Mouse (Mus musculus) spleen, adult 2 months (tissue): Measurements from ENCODE around the gene Anln. TPM values are rescaled to one million over a fixed set of nuclear protein-coding genes. Genes with fewer than 3 reads are reported as not detected.
"Not testable (repeated sequence)": the region's sequence is repeated elsewhere in the genome, so short reads cannot be mapped to it uniquely, and the experiment has no call there.

Source experiments
- DNase-seq, 2 experiments: peaks; one replicate each; pipeline versions ENCODE4 v3.0.0 to v3.0.0-alpha.2; 2012 to 2021; ENCODE audit warnings: low spot score in 2 of 2, low read depth in 1 of 2
- H3K27ac ChIP-seq: fragments of 200-500 bp; 2 replicates; pipeline ENCODE4 v1.5.1; 2012; ENCODE audit warnings: low read length, inconsistent platforms; ENCODE audit not compliant: insufficient read depth
- H3K27me3 ChIP-seq: fragments of 200-500 bp; 2 replicates; pipeline ENCODE4 v1.6.1; 2012; ENCODE audit warnings: mild to moderate bottlenecking, moderate library complexity, low read length, inconsistent platforms; ENCODE audit not compliant: control insufficient read depth, insufficient read depth
- H3K36me3 ChIP-seq: fragments of 200-500 bp; 2 replicates; pipeline ENCODE4 v1.6.1; 2012; ENCODE audit warnings: mild to moderate bottlenecking, low read length, inconsistent platforms; ENCODE audit not compliant: control insufficient read depth, insufficient read depth
- H3K4me1 ChIP-seq: fragments of 200-500 bp; 2 replicates; pipeline ENCODE4 v1.6.1; 2011; ENCODE audit warnings: inconsistent platforms; ENCODE audit not compliant: control insufficient read depth, insufficient read depth, insufficient read length
- H3K4me3 ChIP-seq: fragments of 200-500 bp; 2 replicates; pipeline ENCODE4 v1.5.1; 2011; ENCODE audit warnings: mild to moderate bottlenecking, inconsistent platforms; ENCODE audit not compliant: insufficient read depth, insufficient read length; ENCODE audit errors: extremely low read depth
- CTCF ChIP-seq: fragments of 200-500 bp; IDR thresholded peaks from 2 replicates; pipeline ENCODE4 v1.5.1; 2011; ENCODE audit warnings: mild to moderate bottlenecking, inconsistent platforms; ENCODE audit not compliant: insufficient read depth, insufficient read length, insufficient replicate concordance; ENCODE audit errors: extremely low read depth
- POLR2A ChIP-seq: fragments of 200-500 bp; IDR thresholded peaks from 2 replicates; pipeline ENCODE4 v1.6.1; 2011; ENCODE audit warnings: low read depth, low read length, inconsistent platforms
- WGBS: fragments of 180-500 bp; shearing (Covaris S2); methylation state at CpG from one replicate; pipeline ENCODE4 v1.1.7; 2018; 5-methylcytosine and 5-hydroxymethylcytosine counted together
- polyA plus RNA-seq: library from polyadenylated mRNA; depleted of rRNA; stranded (reverse); fragments of >200 nt; gene quantifications from 2 replicates; pipeline ENCODE4 v1.2.3, GENCODE M21; 2012; rRNA removed

The Anln gene
- polyA plus RNA-seq, 1 experiment = 1.7 TPM

DNA sequence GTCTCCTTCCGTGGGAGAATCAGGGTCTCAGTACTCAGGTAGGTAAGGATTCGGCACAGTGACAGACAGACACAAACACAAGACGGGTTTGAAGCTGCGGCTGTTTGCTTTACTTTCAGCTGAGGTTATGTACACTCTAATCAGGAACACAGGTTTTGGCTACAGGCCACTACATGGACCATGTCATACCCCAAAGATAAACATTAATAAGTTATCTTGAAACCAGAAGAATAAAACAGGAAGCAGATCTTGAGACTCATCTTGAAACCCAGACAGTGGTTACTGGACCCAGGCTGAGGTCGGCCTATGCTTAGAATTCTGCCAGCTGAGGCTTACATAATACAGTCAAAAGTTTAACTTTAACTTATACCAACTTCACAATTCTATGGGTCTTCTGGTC, 75.8 kb downstream of the Anln start:
- no peak overlapping the region for H3K4me3 ChIP-seq
- no peak overlapping the region for H3K27ac ChIP-seq
- WGBS = 75% methylated on average over 5 of the region's 5 CpGs
- TF ChIP-seq CTCF (no peak), POLR2A (no peak)
- H3K36me3 ChIP-seq = no peaks in the 10 kb centered on the region
- no peak for DNase-seq
- H3K4me1 ChIP-seq = no peaks in the 10 kb centered on the region
- no peaks in the 10 kb centered on the region for H3K27me3 ChIP-seq

- no peak overlapping the region for H3K27ac ChIP-seq
- TF ChIP-seq POLR2A = no peak
- TF ChIP-seq CTCF = no peak
- H3K36me3 ChIP-seq = no peaks in the 10 kb centered on the region
- no peak overlapping the region for H3K4me3 ChIP-seq
- H3K27me3 ChIP-seq = no peaks in the 10 kb centered on the region
- WGBS = 83% methylated on average over 5 of the region's 5 CpGs
- peaks cover 5% of the 10 kb centered on the region for H3K4me1 ChIP-seq
- DNase-seq = no peak
Observed at GRCm38 (mm10) chr9:22309651-22310050, 79.3 kb downstream of the Anln start.

DNA sequence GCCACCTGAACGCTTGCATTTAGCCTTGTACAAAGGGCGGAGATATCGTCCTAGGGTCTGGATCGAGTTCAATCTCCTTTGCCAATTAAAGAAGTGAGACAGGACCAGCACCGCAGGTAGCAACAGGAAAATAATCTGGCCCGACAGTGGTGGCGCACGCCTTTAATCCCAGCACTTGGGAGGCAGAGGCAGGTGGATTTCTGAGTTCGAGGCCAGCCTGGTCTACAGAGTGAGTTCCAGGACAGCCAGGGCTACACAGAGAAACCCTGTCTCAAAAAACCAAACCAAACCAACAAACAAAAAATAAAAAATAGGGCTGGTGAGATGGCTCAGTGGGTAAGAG, 81.1 kb downstream of the Anln start:
- Histone ChIP-seq H3K27ac (peak overlapping the region; percentile 63; the same call in 1 of the 2 replicates), H3K4me3 (peak overlapping the region; percentile 91)
- H3K27me3 ChIP-seq, H3K36me3 ChIP-seq, DNase-seq, H3K4me1 ChIP-seq: not testable (repeated sequence)
- 7% methylated on average over 9 of the region's 9 CpGs for WGBS

- Histone ChIP-seq H3K36me3 (peaks cover 3% of the 10 kb centered on the region), H3K27ac (peak within 1 kb of the TSS; percentile 63), H3K4me3 (peak within 1 kb of the TSS; percentile 91), H3K27me3 (no peaks in the 10 kb centered on the region), H3K4me1 (peaks cover 5% of the 10 kb centered on the region)
- DNase-seq = peak; percentile 96
- under 1% methylated on average over 56 of the region's 56 CpGs for WGBS
- TF ChIP-seq CTCF (no peak), POLR2A (no peak; the same call in 1 of the 2 replicates)
Observed at GRCm38 (mm10) chr9:22307156-22307919, 81.7 kb downstream of the Anln start, which contains the start of gene Zfp810. Gene Zfp810 (minus strand): TSS chr9:22307648.

DNA sequence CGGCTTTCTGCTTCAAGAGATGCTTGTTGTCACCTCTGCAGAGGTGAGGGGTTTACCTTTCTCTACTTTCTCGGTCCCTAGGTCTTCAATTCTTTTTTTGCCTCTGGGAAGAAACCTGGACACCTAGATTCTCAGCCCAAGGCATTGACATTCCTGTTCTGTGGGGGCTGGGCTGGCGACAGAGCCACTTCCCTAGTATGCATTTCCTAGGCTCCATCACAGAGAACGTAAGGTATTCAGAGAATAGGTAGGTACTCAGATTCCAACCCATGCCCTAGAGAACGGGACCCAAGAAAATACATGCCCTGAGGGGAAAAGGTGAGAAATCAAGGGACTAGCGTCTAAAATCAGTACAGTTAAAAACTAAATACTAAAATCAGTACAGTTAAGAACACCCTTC, 82.3 kb downstream of the Anln start:
- DNase-seq = no peak
- H3K27ac ChIP-seq = no peak overlapping the region
- peak overlapping the region; percentile 91; the same call in 1 of the 2 replicates for H3K4me3 ChIP-seq
- no peaks in the 10 kb centered on the region for H3K27me3 ChIP-seq
- WGBS = 34% methylated on average over 6 of the region's 6 CpGs
- H3K4me1 ChIP-seq = peaks cover 5% of the 10 kb centered on the region
- H3K36me3 ChIP-seq = peaks cover 3% of the 10 kb centered on the region
- TF ChIP-seq POLR2A (no peak), CTCF (no peak)

GRCm38 (mm10) chr9:22302199-22302598, 86.8 kb downstream of the Anln start:
- WGBS = 97% methylated on average over 1 of the region's 1 CpGs
- peaks cover 13% of the 10 kb centered on the region for H3K36me3 ChIP-seq
- peaks cover 5% of the 10 kb centered on the region for H3K4me1 ChIP-seq
- TF ChIP-seq POLR2A = no peak
- TF ChIP-seq CTCF = no peak
- no peaks in the 10 kb centered on the region for H3K27me3 ChIP-seq
- H3K27ac ChIP-seq = no peak overlapping the region
- H3K4me3 ChIP-seq = no peak overlapping the region
- DNase-seq = no peak

Other genes starting within 250 kb of the Anln start
- gene Pigyl, start 232.3 kb downstream of the Anln start, polyA plus RNA-seq = 23.6 and 38.6 TPM in 2 replicates
- gene Zfp872, start 201.1 kb downstream of the Anln start, polyA plus RNA-seq = not detected in 2 replicates
- gene Zfp809, start 163.5 kb downstream of the Anln start, polyA plus RNA-seq = 13.8 and 15.1 TPM in 2 replicates
- gene Zfp599, start 129.3 kb downstream of the Anln start, polyA plus RNA-seq = 0.13 and 0.15 TPM in 2 replicates
- gene Zfp810, start 81.5 kb downstream of the Anln start, polyA plus RNA-seq = 3.7 and 4.0 TPM in 2 replicates
- gene 9530077C05Rik, start 22.3 kb upstream of the Anln start, polyA plus RNA-seq = 0.21 and 0.36 TPM in 2 replicates
- not detected in 2 replicates for gene Gm17545, start 65.1 kb upstream of the Anln start, polyA plus RNA-seq
- 64.8 and 122 TPM in 2 replicates for gene Rp9, start 80.6 kb upstream of the Anln start, polyA plus RNA-seq
- gene Bbs9, start 86.5 kb upstream of the Anln start, polyA plus RNA-seq = 11.5 and 13.7 TPM in 2 replicates